In genomic region chr13:119656246-119656645, GRCm38 (mm10) we compare ENCODE assay signal across 40 mouse cellular contexts. TPM values are rescaled to one million over a fixed set of nuclear protein-coding genes. Genes with fewer than 3 reads are reported as not detected.
"Had no signal": no experiment of that assay in that cellular context is flagged by ENCODE, and none has a peak within 500 bp of the region (broad histone marks: within the 10 kb centered on the region; RNA-seq: fewer than 3 reads in every experiment).

No protein-coding gene starts in this region.

- DNase-seq: heart, postnatal 10 days; heart, postnatal 14 days; heart, postnatal 36 days; heart, postnatal 4 days; kidney, adult 11 months; kidney, adult 18-20 months; kidney, adult 2 months; kidney, adult 8-10 months; kidney, adult 9 months; kidney, postnatal 10 days; kidney, postnatal 14 days; kidney, postnatal 25 days; kidney, postnatal 36 days; kidney, postnatal 4 days; layer of hippocampus, adult 9-11 months; layer of hippocampus, postnatal 36 days had no signal

- H3K4me1 ChIP-seq: heart, embryonic 10.5 days; heart, embryonic 12.5 days; heart, embryonic 13.5 days; heart, embryonic 15.5 days; hindbrain, embryonic 10.5 days; hindbrain, embryonic 12.5 days; hindbrain, embryonic 13.5 days; hindbrain, embryonic 15.5 days; intestine, embryonic 15.5 days; kidney, embryonic 15.5 days had no signal

- H3K4me3 ChIP-seq: heart, embryonic 10.5 days; heart, embryonic 12.5 days; heart, embryonic 13.5 days; heart, embryonic 15.5 days; hindbrain, embryonic 10.5 days; hindbrain, embryonic 12.5 days; hindbrain, embryonic 13.5 days; hindbrain, embryonic 15.5 days; intestine, embryonic 15.5 days; kidney, embryonic 15.5 days; layer of hippocampus, adult 2 months had no signal

- H3K27ac ChIP-seq: heart, embryonic 10.5 days; heart, embryonic 13.5 days; heart, embryonic 15.5 days; hindbrain, embryonic 10.5 days; hindbrain, embryonic 12.5 days; hindbrain, embryonic 13.5 days; hindbrain, embryonic 14.5 days; hindbrain, embryonic 15.5 days; hindbrain, postnatal 0 days; intestine, embryonic 15.5 days; kidney, embryonic 15.5 days; kidney, postnatal 0 days; layer of hippocampus, adult 2 months had no signal

- ATAC-seq: hindbrain, embryonic 16.5 days; hindbrain, postnatal 0 days; inflammation-experienced regulatory T-cells, adult 6 months; intestine, embryonic 15.5 days; intestine, embryonic 16.5 days; intestine, postnatal 0 days had no signal

RNA-seq across cellular contexts. Expression of gene Ccl28, which starts 32.6 kb away (rescaled TPM):
- total RNA-seq: heart, postnatal 14 days; heart, postnatal 36 days had no signal
- polyA plus RNA-seq: heart, embryonic 11.5 days; heart, embryonic 12.5 days; heart, embryonic 13.5 days; heart, embryonic 14.5 days; heart, embryonic 15.5 days; heart, embryonic 16.5 days; hindbrain, embryonic 11.5 days; intestine, embryonic 14.5 days; kidney, embryonic 14.5 days had no signal
